Mouse (Mus musculus): Measurements from ENCODE around the gene Shank1.
"Not testable (repeated sequence)": the region's sequence is repeated elsewhere in the genome, so short reads cannot be mapped to it uniquely, and the experiment has no call there.

Gene Shank1

GRCm38 (mm10) chr7:44309475-44310284 lies at the start of gene Shank1:
Gene Shank1, plus strand, starts transcription at chr7:44310253.
- DNase-seq (ENCODE audit: low spot score) = peak; percentile 34

GRCm38 (mm10) chr7:44260410-44260809 lies 49.6 kb upstream of the Shank1 start:
- no peak for DNase-seq (ENCODE audit: low spot score)

GRCm38 (mm10) chr7:44261147-44261546 lies 48.9 kb upstream of the Shank1 start, which contains the start of gene Gm15517:
Gene Gm15517, plus strand, starts transcription at chr7:44261447.
- DNase-seq (ENCODE audit: low spot score) = no peak

- peak; percentile 100 for DNase-seq (ENCODE audit: low spot score)
Measured at GRCm38 (mm10) chr7:44262791-44263643, 47.0 kb upstream of the Shank1 start.

GRCm38 (mm10) chr7:44268117-44268516 lies 41.9 kb upstream of the Shank1 start:
- no peak for DNase-seq (ENCODE audit: low spot score)

- no peak for DNase-seq (ENCODE audit: low spot score)
Measured at GRCm38 (mm10) chr7:44269397-44269796, 40.7 kb upstream of the Shank1 start.

- DNase-seq (ENCODE audit: low spot score) = peak; percentile 36
Measured at GRCm38 (mm10) chr7:44271309-44271708, 38.7 kb upstream of the Shank1 start.

GRCm38 (mm10) chr7:44272546-44272945 lies 37.5 kb upstream of the Shank1 start:
- DNase-seq (ENCODE audit: low spot score) = no peak

- DNase-seq (ENCODE audit: low spot score) = no peak
Measured at GRCm38 (mm10) chr7:44273446-44273845, 36.6 kb upstream of the Shank1 start.

- DNase-seq (ENCODE audit: low spot score) = no peak
Measured at GRCm38 (mm10) chr7:44274096-44274495, 36.0 kb upstream of the Shank1 start.

- DNase-seq (ENCODE audit: low spot score) = no peak
Measured at GRCm38 (mm10) chr7:44275546-44275945, 34.5 kb upstream of the Shank1 start.

- no peak for DNase-seq (ENCODE audit: low spot score)
Measured at GRCm38 (mm10) chr7:44276461-44277249, 33.4 kb upstream of the Shank1 start.

GRCm38 (mm10) chr7:44277250-44277622 lies 32.8 kb upstream of the Shank1 start:
- DNase-seq (ENCODE audit: low spot score) = peak; percentile 56

GRCm38 (mm10) chr7:44280959-44281358 lies 29.1 kb upstream of the Shank1 start:
- no peak for DNase-seq (ENCODE audit: low spot score)

GRCm38 (mm10) chr7:44281586-44281985 lies 28.5 kb upstream of the Shank1 start:
- no peak for DNase-seq (ENCODE audit: low spot score)

- no peak for DNase-seq (ENCODE audit: low spot score)
Measured at GRCm38 (mm10) chr7:44287760-44288159, 22.3 kb upstream of the Shank1 start.

- no peak for DNase-seq (ENCODE audit: low spot score)
Measured at GRCm38 (mm10) chr7:44290986-44291385, 19.1 kb upstream of the Shank1 start.

- no peak for DNase-seq (ENCODE audit: low spot score)
Measured at GRCm38 (mm10) chr7:44291418-44291817, 18.6 kb upstream of the Shank1 start.

GRCm38 (mm10) chr7:44297501-44297900 lies 12.6 kb upstream of the Shank1 start:
- not testable (repeated sequence) for DNase-seq (ENCODE audit: low spot score)

- DNase-seq (ENCODE audit: low spot score) = no peak
Measured at GRCm38 (mm10) chr7:44303346-44304340, 6.4 kb upstream of the Shank1 start.

GRCm38 (mm10) chr7:44304463-44304774 lies 5.6 kb upstream of the Shank1 start:
- DNase-seq (ENCODE audit: low spot score) = no peak
